8 mouse cellular contexts compared by ENCODE assay signal in genomic region chr5:115186371-115187073, GRCm38 (mm10). TPM values are rescaled to one million over a fixed set of nuclear protein-coding genes. Genes with fewer than 3 reads are reported as not detected.
DNase-seq lines count a peak whose midpoint lies in the region; ATAC-seq and TF ChIP-seq lines count a peak whose summit lies in the region.

No protein-coding gene starts in this region.

- H3K79me2 ChIP-seq in myocyte (ENCODE audit: control insufficient read depth, insufficient read depth) = no peaks in the 10 kb centered on the region

- peak overlapping the region; percentile 14 for H3K4me3 ChIP-seq in hindbrain, embryonic 15.5 days
- peak overlapping the region; percentile 20 for H3K4me3 ChIP-seq in myocyte

- no peak overlapping the region for H3ac ChIP-seq in myocyte (ENCODE audit: control insufficient read depth, insufficient read length)

- peak overlapping the region; percentile 41 for H3K4me2 ChIP-seq in hindbrain, embryonic 15.5 days
- H3K4me2 ChIP-seq in myocyte (ENCODE audit: low read depth) = peak overlapping the region; percentile 82

- peaks cover 38% of the 10 kb centered on the region for H3K4me1 ChIP-seq in hindbrain, embryonic 15.5 days (replicated peaks)

- peak; percentile 71; the same call in 1 of the 2 replicates for ATAC-seq in hindbrain, embryonic 15.5 days (ENCODE audit: low FRiP score, low read depth)

- no peaks in the 10 kb centered on the region for H3K9me3 ChIP-seq in hindbrain, embryonic 15.5 days

- TF ChIP-seq POLR2A in myocyte (IDR thresholded peaks at IDR 0.05; ENCODE audit: insufficient read length, low read depth) = peak; percentile 51

- 0 out of 2 replicates have a peak overlapping the region, but pooled peaks have one; percentile 28 for H3K9ac ChIP-seq in hindbrain, embryonic 15.5 days

- H3K36me3 ChIP-seq in hindbrain, embryonic 15.5 days = no peaks in the 10 kb centered on the region
- H3K36me3 ChIP-seq in myocyte (ENCODE audit: control insufficient read depth, insufficient read depth) = no peaks in the 10 kb centered on the region

- 22% methylated on average over 17 of the region's 17 CpGs for WGBS in hindbrain, embryonic 15.5 days

- peaks cover 16% of the 10 kb centered on the region for H3K27me3 ChIP-seq in hindbrain, embryonic 15.5 days
- peaks cover 13% of the 10 kb centered on the region for H3K27me3 ChIP-seq in myocyte (ENCODE audit: control insufficient read depth, insufficient read depth, insufficient read length)

- peak overlapping the region; percentile 66 for H3K27ac ChIP-seq in hindbrain, embryonic 15.5 days (replicated peaks)

- peak; percentile 95 for DNase-seq in heart, adult 11 months
- DNase-seq in heart, postnatal 4 days = no peak
- DNase-seq in 3T3-L1 (ENCODE audit: low read depth, low spot score) = peak; percentile 37
- peak; percentile 75 to 76 for DNase-seq in cerebellum, postnatal 10 days
- no peak for DNase-seq in gastrocnemius, postnatal 10 days
- DNase-seq in frontal cortex, postnatal 36 days (ENCODE audit: low spot score in 2 of 2) = no peak

TF ChIP-seq in myocyte, 11 proteins besides CTCF, POLR2A, EP300 and RAD21:
- TF ChIP-seq MAX (IDR thresholded peaks at IDR 0.05; ENCODE audit: low read depth) (no peak), MYOG (IDR thresholded peaks at IDR 0.05; ENCODE audit: control insufficient read depth in 1 of 3, insufficient read depth in 1 of 3, insufficient read length in 2 of 3, low read depth in 2 of 3) (peak; percentile 25 to 91 (median 71)), CEBPB (IDR thresholded peaks at IDR 0.05; ENCODE audit: insufficient read depth, poor library complexity, severe bottlenecking) (no peak), TCF3 (IDR thresholded peaks at IDR 0.05; ENCODE audit: insufficient read length, low read depth) (peak; percentile 32), POLR2AphosphoS2 (IDR thresholded peaks at IDR 0.05; ENCODE audit: insufficient read length, low read depth) (no peak), MYOD1 (IDR thresholded peaks at IDR 0.05; ENCODE audit: control insufficient read depth in 1 of 3, insufficient read length in 2 of 3, low read depth in 2 of 3) (peak in 2 of 3 experiments; percentile 76 to 79)

RNA-seq across cellular contexts. Expression of gene Cabp1, which starts 7.7 kb away (rescaled TPM):
- 1 to 10 TPM; 5.5 to 6.6 TPM for total RNA-seq in heart, postnatal 4 days (2021)
- polyA plus RNA-seq in hindbrain, embryonic 15.5 days (2015; fragmentation: Nextera tagmentation; extraction: Ambion mirVana) = 11.2 and 14.2 TPM in 2 replicates
- 3.1 TPM for polyA plus RNA-seq in myocyte (2012; fragmentation: generic; extraction: Trizol)
- total RNA-seq in gastrocnemius, postnatal 10 days (2021) = 1 to 10 TPM; 2.1 to 4.5 TPM

RNA-seq across cellular contexts. Expression of gene Mlec, which starts 28.5 kb away (rescaled TPM):
- total RNA-seq in heart, postnatal 4 days (2021) = 100 to 1,000 TPM; 104 to 111 TPM
- polyA plus RNA-seq in hindbrain, embryonic 15.5 days (2015; fragmentation: Nextera tagmentation; extraction: Ambion mirVana) = 30.6 and 33.6 TPM in 2 replicates
- polyA plus RNA-seq in myocyte (2012; fragmentation: generic; extraction: Trizol) = 112 TPM
- total RNA-seq in gastrocnemius, postnatal 10 days (2021) = 100 to 1,000 TPM; 231 to 235 TPM

RNA-seq across cellular contexts. Expression of gene Pop5, which starts 49.1 kb away (rescaled TPM):
- 10 to 100 TPM; 21.1 to 26.1 TPM for total RNA-seq in heart, postnatal 4 days (2021)
- polyA plus RNA-seq in hindbrain, embryonic 15.5 days (2015; fragmentation: Nextera tagmentation; extraction: Ambion mirVana) = 102 TPM in 2 replicates
- 82.3 TPM for polyA plus RNA-seq in myocyte (2012; fragmentation: generic; extraction: Trizol)
- total RNA-seq in gastrocnemius, postnatal 10 days (2021) = 10 to 100 TPM; 17.7 to 26.2 TPM

RNA-seq across cellular contexts. Expression of gene Unc119b, which starts 51.7 kb away (rescaled TPM):
- 10 to 100 TPM; 21.7 to 25.9 TPM for total RNA-seq in heart, postnatal 4 days (2021)
- 36.9 and 38.0 TPM in 2 replicates for polyA plus RNA-seq in hindbrain, embryonic 15.5 days (2015; fragmentation: Nextera tagmentation; extraction: Ambion mirVana)
- 24.5 TPM for polyA plus RNA-seq in myocyte (2012; fragmentation: generic; extraction: Trizol)
- total RNA-seq in gastrocnemius, postnatal 10 days (2021) = 10 to 100 TPM; 13.4 to 18.5 TPM

Comparison
In these comparisons a context has a peak if more than half of its experiments do, and no peak if none do; other contexts are left out.
1. DNase-seq: peak in heart, adult 11 months (single experiment), 3T3-L1 (single experiment) and cerebellum, postnatal 10 days (2 of 2); none in heart, postnatal 4 days (single experiment), gastrocnemius, postnatal 10 days (single experiment) and frontal cortex, postnatal 36 days (0 of 2).